7 mouse cellular contexts compared by ENCODE assay signal in genomic region chr11:51606447-51607095, GRCm38 (mm10). TPM values are rescaled to one million over a fixed set of nuclear protein-coding genes. Genes with fewer than 3 reads are reported as not detected.
DNase-seq lines count a peak whose midpoint lies in the region; ATAC-seq and TF ChIP-seq lines count a peak whose summit lies in the region.

Hnrnpab (minus strand) TSS chr11:51606847.

- peak within 1 kb of the TSS; percentile 99 for H3K4me3 ChIP-seq in embryonic facial prominence, embryonic 12.5 days
- peak within 1 kb of the TSS; percentile 77 for H3K4me3 ChIP-seq in kidney, adult 2 months (ENCODE audit: insufficient read depth, low read depth, low read length)
- peak within 1 kb of the TSS; percentile 100 for H3K4me3 ChIP-seq in limb, embryonic 12.5 days (replicated peaks)
- H3K4me3 ChIP-seq in midbrain, embryonic 15.5 days: peak within 1 kb of the TSS; percentile 90
- H3K4me3 ChIP-seq in spleen, adult 2 months (ENCODE audit: extremely low read depth, insufficient read depth, insufficient read length): peak within 1 kb of the TSS; percentile 100

- DNase-seq in adrenal gland, postnatal 25 days: peak; percentile 93
- peak; percentile 98 to 99 for DNase-seq in heart, adult 18-20 months
- peak; percentile 99 for DNase-seq in kidney, adult 2 months
- peak; percentile 94 to 95 for DNase-seq in spleen, adult 2 months (ENCODE audit: low read depth in 1 of 2, low spot score in 2 of 2)

- H3K36me3 ChIP-seq in embryonic facial prominence, embryonic 12.5 days: peaks cover 36% of the 10 kb centered on the region
- H3K36me3 ChIP-seq in kidney, adult 2 months (ENCODE audit: control insufficient read depth, insufficient read depth, low read length): peaks cover 13% of the 10 kb centered on the region; the same call in 1 of the 2 replicates
- H3K36me3 ChIP-seq in limb, embryonic 12.5 days: peaks cover 40% of the 10 kb centered on the region
- peaks cover 27% of the 10 kb centered on the region for H3K36me3 ChIP-seq in midbrain, embryonic 15.5 days (replicated peaks)
- peaks cover 28% of the 10 kb centered on the region for H3K36me3 ChIP-seq in spleen, adult 2 months (ENCODE audit: control insufficient read depth, insufficient read depth, low read length)

- peak within 1 kb of the TSS; percentile 90 for H3K4me2 ChIP-seq in embryonic facial prominence, embryonic 12.5 days (replicated peaks)
- H3K4me2 ChIP-seq in limb, embryonic 12.5 days: peak within 1 kb of the TSS; percentile 91
- H3K4me2 ChIP-seq in midbrain, embryonic 15.5 days: peak within 1 kb of the TSS; percentile 71

- peak within 1 kb of the TSS; percentile 96 for H3K27ac ChIP-seq in embryonic facial prominence, embryonic 12.5 days
- peak within 1 kb of the TSS; percentile 86 for H3K27ac ChIP-seq in kidney, adult 2 months (ENCODE audit: insufficient read depth, low read depth, low read length)
- peak within 1 kb of the TSS; percentile 97 for H3K27ac ChIP-seq in limb, embryonic 12.5 days
- H3K27ac ChIP-seq in midbrain, embryonic 15.5 days: peak within 1 kb of the TSS; percentile 97
- H3K27ac ChIP-seq in spleen, adult 2 months (ENCODE audit: insufficient read depth, low read length): peak within 1 kb of the TSS; percentile 96

- TF ChIP-seq POLR2A in kidney, adult 2 months (IDR thresholded peaks at IDR 0.05; ENCODE audit: low read depth, low read length): peak; percentile 99
- TF ChIP-seq POLR2A in spleen, adult 2 months (IDR thresholded peaks at IDR 0.05; ENCODE audit: low read depth, low read length): peak; percentile 99

- TF ChIP-seq CTCF in kidney, adult 2 months (conservative IDR thresholded peaks at IDR 0.05; ENCODE audit: insufficient read depth, insufficient read length, low read depth, low read length): no peak
- no peak for TF ChIP-seq CTCF in spleen, adult 2 months (IDR thresholded peaks at IDR 0.05; ENCODE audit: extremely low read depth, insufficient read depth, insufficient read length, insufficient replicate concordance)

- under 1% methylated on average over 78 of the region's 91 CpGs for WGBS in embryonic facial prominence, embryonic 12.5 days
- WGBS in kidney, adult 2 months: under 1% methylated on average over 91 of the region's 91 CpGs
- under 1% methylated on average over 86 of the region's 91 CpGs for WGBS in limb, embryonic 12.5 days
- under 1% methylated on average over 91 of the region's 91 CpGs for whole genome bisulfite sequencing in midbrain, embryonic 15.5 days
- under 1% methylated on average over 91 of the region's 91 CpGs for WGBS in spleen, adult 2 months

- H3K27me3 ChIP-seq in embryonic facial prominence, embryonic 12.5 days: no peaks in the 10 kb centered on the region; the same call in 1 of the 2 replicates
- no peaks in the 10 kb centered on the region for H3K27me3 ChIP-seq in kidney, adult 2 months (replicated peaks; ENCODE audit: control insufficient read depth, insufficient read depth, low read length)
- H3K27me3 ChIP-seq in limb, embryonic 12.5 days: no peaks in the 10 kb centered on the region
- no peaks in the 10 kb centered on the region for H3K27me3 ChIP-seq in midbrain, embryonic 15.5 days (replicated peaks)
- no peaks in the 10 kb centered on the region for H3K27me3 ChIP-seq in spleen, adult 2 months (ENCODE audit: control insufficient read depth, insufficient read depth, low read length)

- peak; percentile 87 for ATAC-seq in embryonic facial prominence, embryonic 12.5 days (ENCODE audit: insufficient number of reproducible peaks, insufficient read depth, low FRiP score, low TSS enrichment)
- ATAC-seq in limb, embryonic 12.5 days (ENCODE audit: insufficient number of reproducible peaks, insufficient read depth, low FRiP score, low TSS enrichment, low read depth): peak; percentile 94
- ATAC-seq in midbrain, embryonic 15.5 days (replicated peaks): peak; percentile 97

- peak within 1 kb of the TSS; percentile 100 for H3K9ac ChIP-seq in embryonic facial prominence, embryonic 12.5 days
- H3K9ac ChIP-seq in limb, embryonic 12.5 days (replicated peaks): peak within 1 kb of the TSS; percentile 100
- H3K9ac ChIP-seq in midbrain, embryonic 15.5 days: peak within 1 kb of the TSS; percentile 99

- no peaks in the 10 kb centered on the region for H3K9me3 ChIP-seq in embryonic facial prominence, embryonic 12.5 days
- no peaks in the 10 kb centered on the region for H3K9me3 ChIP-seq in limb, embryonic 12.5 days
- no peaks in the 10 kb centered on the region for H3K9me3 ChIP-seq in midbrain, embryonic 15.5 days

- H3K4me1 ChIP-seq in embryonic facial prominence, embryonic 12.5 days: peaks cover 33% of the 10 kb centered on the region
- peaks cover 3% of the 10 kb centered on the region; the same call in 1 of the 2 replicates for H3K4me1 ChIP-seq in kidney, adult 2 months (ENCODE audit: control insufficient read depth, insufficient read depth, low read length)
- H3K4me1 ChIP-seq in limb, embryonic 12.5 days (replicated peaks): peaks cover 44% of the 10 kb centered on the region
- H3K4me1 ChIP-seq in midbrain, embryonic 15.5 days: peaks cover 38% of the 10 kb centered on the region
- H3K4me1 ChIP-seq in spleen, adult 2 months (ENCODE audit: control insufficient read depth, insufficient read depth, insufficient read length): peaks cover 3% of the 10 kb centered on the region; the same call in 1 of the 2 replicates

RNA-seq across cellular contexts. Expression of gene Hnrnpab, which starts in this region (rescaled TPM):
- total RNA-seq in adrenal gland, postnatal 25 days (2021): 304 and 331 TPM in 2 replicates
- 714 and 750 TPM in 2 replicates for polyA plus RNA-seq in embryonic facial prominence, embryonic 12.5 days (2016; fragmentation: Nextera tagmentation; extraction: Ambion mirVana)
- total RNA-seq in heart, adult 18-20 months (2021): 100 to 1,000 TPM; 132 to 133 TPM
- 116 and 138 TPM in 2 replicates for polyA plus RNA-seq in kidney, adult 2 months (2012; rRNA removed)
- 732 and 757 TPM in 2 replicates for polyA plus RNA-seq in limb, embryonic 12.5 days (2016; fragmentation: Nextera tagmentation; extraction: Ambion mirVana)
- polyA plus RNA-seq in midbrain, embryonic 15.5 days (2015; fragmentation: Nextera tagmentation; extraction: Ambion mirVana): 353 and 380 TPM in 2 replicates
- 146 and 314 TPM in 2 replicates for polyA plus RNA-seq in spleen, adult 2 months (2012; rRNA removed)

Comparison
In these comparisons a context has a peak if more than half of its experiments do, and no peak if none do; other contexts are left out.
1. Peak in every context shown above with its lines: DNase-seq, ATAC-seq, H3K4me3 ChIP-seq and H3K27ac ChIP-seq.